10 mouse cellular contexts compared by ENCODE assay signal in the genomic region with DNA sequence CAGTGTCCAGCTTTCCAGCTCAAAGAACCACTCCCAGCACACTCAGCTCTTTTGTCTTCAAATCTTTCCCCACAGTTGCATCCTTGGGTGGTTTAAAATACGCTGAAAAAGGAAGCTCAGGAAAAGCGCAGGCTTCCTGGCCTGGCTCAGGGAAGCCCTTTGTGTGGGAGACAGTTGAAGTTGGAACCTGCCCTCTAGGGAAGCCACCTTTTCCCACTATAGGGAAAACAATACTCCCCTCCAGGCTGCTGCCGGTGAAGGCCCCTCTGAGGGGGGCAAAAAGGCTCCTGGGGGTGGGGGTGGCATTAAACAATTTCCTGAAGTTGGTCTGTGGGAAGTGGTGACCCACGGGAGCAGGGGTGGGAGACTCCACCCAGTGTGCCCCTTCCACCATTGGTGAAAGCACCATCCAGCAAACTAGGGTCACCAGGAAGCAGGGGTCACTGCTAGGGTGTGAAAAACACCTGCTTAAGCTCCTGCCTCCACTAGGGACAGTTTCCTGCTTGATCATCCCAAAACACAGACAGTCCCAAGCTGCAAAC. TPM values are rescaled to one million over a fixed set of nuclear protein-coding genes. Genes with fewer than 3 reads are reported as not detected.
A peak's percentile ranks its signal among the peaks of the same experiment; 100 is the strongest.
DNase-seq lines count a peak whose midpoint lies in the region; ATAC-seq and TF ChIP-seq lines count a peak whose summit lies in the region.
"Had no signal": no experiment of that assay in that cellular context is flagged by ENCODE, and none has a peak within 500 bp of the region (broad histone marks: within the 10 kb centered on the region; RNA-seq: fewer than 3 reads in every experiment).

No protein-coding gene starts in this region.

- DNase-seq in lung, embryonic 14.5 days = peak; percentile 50
- DNase-seq in lung, postnatal 36 days = no peak
- no peak for DNase-seq in heart, embryonic 10.5 days (ENCODE audit: low spot score)
- no peak for DNase-seq in limb, embryonic 10.5 days (ENCODE audit: low spot score)
- DNase-seq in urinary bladder, postnatal 14 days (ENCODE audit: low spot score) = no peak
- no peak for DNase-seq in frontal cortex, postnatal 25 days (ENCODE audit: low spot score in 2 of 2)
- no peak for DNase-seq in left cerebral cortex, postnatal 10 days (ENCODE audit: extremely low spot score in 1 of 2, low spot score in 2 of 2)
- DNase-seq: cerebellum, adult 11 months had no signal

- H3K4me2 ChIP-seq in lung, embryonic 14.5 days = peak overlapping the region; percentile 7; the same call in 1 of the 2 replicates
- no peak overlapping the region; the same call in 1 of the 2 replicates for H3K4me2 ChIP-seq in neural tube, embryonic 15.5 days

- TF ChIP-seq CTCF in lung, embryonic 14.5 days (IDR thresholded peaks at IDR 0.05; ENCODE audit: low read depth) = peak; percentile 25; the same call in 1 of the 2 replicates

- no peak overlapping the region; the same call in 1 of the 2 replicates for H3K9ac ChIP-seq in lung, embryonic 14.5 days
- no peak overlapping the region for H3K9ac ChIP-seq in neural tube, embryonic 15.5 days (replicated peaks)

- WGBS in lung, embryonic 14.5 days = 46% methylated on average over 4 of the region's 4 CpGs
- 50% methylated on average over 4 of the region's 4 CpGs for WGBS in heart, embryonic 10.5 days
- WGBS in limb, embryonic 10.5 days = 56% methylated on average over 4 of the region's 4 CpGs
- 23% methylated on average over 4 of the region's 4 CpGs for WGBS in neural tube, embryonic 15.5 days

- no peak overlapping the region for H3K4me3 ChIP-seq in lung, embryonic 14.5 days (ENCODE audit: low read depth, low read length)
- H3K4me3 ChIP-seq in heart, embryonic 10.5 days = no peak overlapping the region
- H3K4me3 ChIP-seq in limb, embryonic 10.5 days = no peak overlapping the region
- H3K4me3 ChIP-seq in neural tube, embryonic 15.5 days (replicated peaks) = no peak overlapping the region

- H3K4me1 ChIP-seq in lung, embryonic 14.5 days (ENCODE audit: insufficient read depth) = peaks cover 67% of the 10 kb centered on the region
- peaks cover 99% of the 10 kb centered on the region for H3K4me1 ChIP-seq in heart, embryonic 10.5 days
- H3K4me1 ChIP-seq in limb, embryonic 10.5 days = peaks cover 100% of the 10 kb centered on the region
- H3K4me1 ChIP-seq in neural tube, embryonic 15.5 days = peaks cover 98% of the 10 kb centered on the region

- H3K9me3 ChIP-seq in lung, embryonic 14.5 days (ENCODE audit: low read depth, low read length) = no peaks in the 10 kb centered on the region
- no peaks in the 10 kb centered on the region for H3K9me3 ChIP-seq in heart, embryonic 10.5 days
- H3K9me3 ChIP-seq in limb, embryonic 10.5 days (replicated peaks) = no peaks in the 10 kb centered on the region
- no peaks in the 10 kb centered on the region for H3K9me3 ChIP-seq in neural tube, embryonic 15.5 days (replicated peaks)

- intact Hi-C loops in left cerebral cortex, postnatal 10 days (cut with DNase I) = no loop called here

- H3K27me3 ChIP-seq in lung, embryonic 14.5 days (ENCODE audit: insufficient read depth, low read length) = no peaks in the 10 kb centered on the region
- peaks cover 8% of the 10 kb centered on the region for H3K27me3 ChIP-seq in heart, embryonic 10.5 days (ENCODE audit: insufficient read depth, poor library complexity, severe bottlenecking)
- H3K27me3 ChIP-seq in limb, embryonic 10.5 days (ENCODE audit: low read depth, poor library complexity, severe bottlenecking) = no peaks in the 10 kb centered on the region
- no peaks in the 10 kb centered on the region for H3K27me3 ChIP-seq in neural tube, embryonic 15.5 days (replicated peaks)

- H3K36me3 ChIP-seq in lung, embryonic 14.5 days (ENCODE audit: insufficient read depth) = peaks cover 4% of the 10 kb centered on the region; the same call in 1 of the 2 replicates
- no peaks in the 10 kb centered on the region; the same call in 1 of the 2 replicates for H3K36me3 ChIP-seq in heart, embryonic 10.5 days
- H3K36me3 ChIP-seq in limb, embryonic 10.5 days = no peaks in the 10 kb centered on the region
- no peaks in the 10 kb centered on the region for H3K36me3 ChIP-seq in neural tube, embryonic 15.5 days

- no peak for ATAC-seq in lung, embryonic 14.5 days (ENCODE audit: insufficient read depth)
- ATAC-seq in neural tube, embryonic 15.5 days (ENCODE audit: low FRiP score) = no peak

- H3K27ac ChIP-seq in lung, embryonic 14.5 days (ENCODE audit: low read depth) = peak overlapping the region; percentile 91
- H3K27ac ChIP-seq in heart, embryonic 10.5 days = peak overlapping the region; percentile 63
- peak overlapping the region; percentile 50 for H3K27ac ChIP-seq in limb, embryonic 10.5 days
- peak overlapping the region; percentile 87 for H3K27ac ChIP-seq in neural tube, embryonic 15.5 days (replicated peaks)

RNA-seq across cellular contexts. Expression of a gene that starts 25.6 kb away (rescaled TPM):
- polyA plus RNA-seq in lung, embryonic 14.5 days (2014; fragmentation: Nextera tagmentation; extraction: Ambion mirVana) = 37.7 and 44.0 TPM in 2 replicates
- polyA plus RNA-seq in heart, embryonic 10.5 days (2016; fragmentation: Nextera tagmentation; extraction: Ambion mirVana) = 13.2 and 16.6 TPM in 2 replicates
- 8.5 and 11.8 TPM in 2 replicates for polyA plus RNA-seq in limb, embryonic 10.5 days (2016; fragmentation: Nextera tagmentation; extraction: Ambion mirVana)
- polyA plus RNA-seq in neural tube, embryonic 15.5 days (2015; fragmentation: Nextera tagmentation; extraction: Ambion mirVana) = 11.7 and 22.6 TPM in 2 replicates
- total RNA-seq in left cerebral cortex, postnatal 10 days (2021) = 10 to 100 TPM; 26.4 to 30.5 TPM
- total RNA-seq: MEL had no signal

RNA-seq across cellular contexts. Expression of a gene that starts 45.8 kb away (rescaled TPM):
- polyA plus RNA-seq in lung, embryonic 14.5 days (2014; fragmentation: Nextera tagmentation; extraction: Ambion mirVana) = 36.0 and 36.5 TPM in 2 replicates
- 24.7 and 26.4 TPM in 2 replicates for polyA plus RNA-seq in heart, embryonic 10.5 days (2016; fragmentation: Nextera tagmentation; extraction: Ambion mirVana)
- 29.4 and 37.1 TPM in 2 replicates for polyA plus RNA-seq in limb, embryonic 10.5 days (2016; fragmentation: Nextera tagmentation; extraction: Ambion mirVana)
- 16.7 and 17.2 TPM in 2 replicates for polyA plus RNA-seq in neural tube, embryonic 15.5 days (2015; fragmentation: Nextera tagmentation; extraction: Ambion mirVana)
- total RNA-seq in left cerebral cortex, postnatal 10 days (2021) = 10 to 100 TPM; 43.6 to 46.3 TPM
